Mouse (Mus musculus) liver, embryonic 14 days (tissue): Measurements from ENCODE around the gene E2f7. TPM values are rescaled to one million over a fixed set of nuclear protein-coding genes. Genes with fewer than 3 reads are reported as not detected.

Experiments
- polyA plus RNA-seq: library from polyadenylated mRNA; depleted of rRNA; stranded (reverse); fragments of >200 nt; gene quantifications from 2 replicates; pipeline ENCODE4 v1.2.3, GENCODE M21; 2012; rRNA removed

Gene E2f7
- 1.7 and 2.3 TPM in 2 replicates for polyA plus RNA-seq

DNA sequence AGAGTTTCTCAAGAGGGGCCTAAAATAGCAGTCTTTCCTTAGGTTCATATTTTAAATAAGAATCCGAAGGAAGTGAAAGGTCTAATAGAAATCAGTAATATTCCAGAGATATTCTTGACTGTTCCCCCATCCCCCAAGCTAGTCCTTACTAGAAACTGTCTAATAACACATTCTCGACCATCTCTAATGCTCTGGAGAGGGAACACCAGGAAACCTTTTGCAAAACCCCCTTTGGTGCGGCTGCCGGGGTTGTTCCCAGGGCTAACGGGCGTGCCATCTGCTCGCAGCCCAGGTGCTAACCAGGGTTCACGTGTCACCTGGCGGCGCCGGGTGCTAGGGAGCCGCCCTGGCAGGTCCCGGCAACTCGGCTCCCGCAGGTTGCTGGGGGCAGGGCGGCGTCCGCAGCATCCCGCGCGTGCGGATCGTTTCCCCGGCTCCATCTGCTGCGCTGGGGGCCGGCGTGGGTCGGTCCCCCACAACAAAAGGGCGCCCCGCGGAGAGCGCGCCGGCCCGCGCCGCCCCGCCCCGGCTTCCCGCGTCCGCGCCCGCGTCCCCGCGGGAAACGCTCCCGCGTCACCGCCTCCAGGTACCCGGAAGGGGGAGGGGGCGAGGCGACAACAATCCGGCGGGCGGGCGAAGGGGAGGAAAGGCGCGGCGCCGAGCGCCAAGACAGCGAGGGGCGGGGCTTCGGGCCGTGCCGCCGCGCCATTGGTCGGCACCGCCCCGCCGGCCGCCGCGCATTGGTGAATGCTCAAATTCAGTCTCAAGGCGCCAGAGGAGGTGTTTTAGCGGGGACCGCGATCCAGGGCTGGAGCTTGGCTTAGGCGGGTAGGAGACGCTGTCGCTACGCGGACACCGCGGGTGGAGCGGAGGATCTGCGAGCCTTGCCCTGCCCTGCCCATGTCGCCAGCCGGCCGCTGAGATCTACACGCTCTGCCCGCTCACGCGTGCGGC lies at the start of gene E2f7:
TSS of gene E2f7 (plus strand) at position 754 of the 954 bp plus-strand sequence.

Other genes starting within 250 kb of the E2f7 start
- gene Csrp2, start 174.3 kb downstream of the E2f7 start, polyA plus RNA-seq = 15.4 and 18.7 TPM in 2 replicates